29 mouse cellular contexts compared by ENCODE assay signal in genomic region chr9:27369108-27369507, GRCm38 (mm10). TPM values are rescaled to one million over a fixed set of nuclear protein-coding genes. Genes with fewer than 3 reads are reported as not detected.
A peak's percentile ranks its signal among the peaks of the same experiment; 100 is the strongest.
DNase-seq lines count a peak whose midpoint lies in the region; ATAC-seq lines count a peak whose summit lies in the region.
"Had no signal": no experiment of that assay in that cellular context is flagged by ENCODE, and none has a peak within 500 bp of the region (broad histone marks: within the 10 kb centered on the region; RNA-seq: fewer than 3 reads in every experiment).

No protein-coding gene starts in this region.

- H3K9me3 ChIP-seq in embryonic facial prominence, embryonic 14.5 days (ENCODE audit: control insufficient read depth, low read length): no peaks in the 10 kb centered on the region
- H3K9me3 ChIP-seq: embryonic facial prominence, embryonic 15.5 days; heart, embryonic 12.5 days; hindbrain, embryonic 12.5 days; liver, embryonic 13.5 days; stomach, embryonic 15.5 days had no signal

- WGBS in embryonic facial prominence, embryonic 14.5 days: 56% methylated on average over 2 of the region's 2 CpGs

- no peaks in the 10 kb centered on the region for H3K36me3 ChIP-seq in embryonic facial prominence, embryonic 14.5 days (ENCODE audit: control insufficient read depth, insufficient read depth, low read length)
- H3K36me3 ChIP-seq: embryonic facial prominence, embryonic 15.5 days; heart, embryonic 12.5 days; hindbrain, embryonic 12.5 days; liver, embryonic 13.5 days; stomach, embryonic 15.5 days had no signal

- ATAC-seq in embryonic facial prominence, embryonic 14.5 days (ENCODE audit: low read depth): peak; percentile 57; the same call in 1 of the 2 replicates
- ATAC-seq: forebrain, embryonic 14.5 days; inflammation-experienced regulatory T-cells, adult 6 months had no signal

- peak; percentile 2 to 6 for DNase-seq in kidney, adult 8-10 months
- DNase-seq in kidney, adult 18-20 months: no peak
- peak; percentile 38 for DNase-seq in embryonic facial prominence, embryonic 14.5 days (ENCODE audit: low spot score)
- peak; percentile 3 for DNase-seq in hindlimb bud, embryonic 11.5 days (ENCODE audit: extremely low spot score, low read depth, low spot score)
- DNase-seq in kidney, postnatal 25 days: peak; percentile 14 to 55
- no peak for DNase-seq in heart, adult 9 months (ENCODE audit: low spot score in 2 of 2)
- no peak for DNase-seq in heart, adult 8-10 months (ENCODE audit: low spot score)
- DNase-seq: adrenal gland, adult 2 months; B cell, adult 2 months; cerebellum, adult 11-12 months; cerebellum, postnatal 25 days; gastrocnemius, postnatal 10 days; heart, postnatal 10 days; layer of hippocampus, adult 9-11 months; liver, embryonic 13.5 days; lung, adult 2 months; midbrain, embryonic 14.5 days; thymus, postnatal 25 days had no signal

- no peak overlapping the region for H3K9ac ChIP-seq in embryonic facial prominence, embryonic 14.5 days (ENCODE audit: low read depth, low read length)
- H3K9ac ChIP-seq: embryonic facial prominence, embryonic 15.5 days; heart, embryonic 12.5 days; hindbrain, embryonic 12.5 days; liver, embryonic 13.5 days; stomach, embryonic 15.5 days had no signal

- no peak overlapping the region for H3K4me3 ChIP-seq in embryonic facial prominence, embryonic 14.5 days (ENCODE audit: low read depth, low read length)
- H3K4me3 ChIP-seq: embryonic facial prominence, embryonic 15.5 days; heart, embryonic 12.5 days; hindbrain, embryonic 12.5 days; liver, embryonic 13.5 days; stomach, embryonic 15.5 days had no signal

- no peak overlapping the region for H3K27ac ChIP-seq in embryonic facial prominence, embryonic 14.5 days (replicated peaks; ENCODE audit: low read depth, low read length)
- H3K27ac ChIP-seq: embryonic facial prominence, embryonic 15.5 days; hindbrain, embryonic 12.5 days; liver, embryonic 13.5 days; stomach, embryonic 15.5 days had no signal

- no peaks in the 10 kb centered on the region for H3K27me3 ChIP-seq in embryonic facial prominence, embryonic 14.5 days (replicated peaks; ENCODE audit: control insufficient read depth, insufficient read depth, low read length)
- H3K27me3 ChIP-seq: embryonic facial prominence, embryonic 15.5 days; heart, embryonic 12.5 days; hindbrain, embryonic 12.5 days; liver, embryonic 13.5 days; stomach, embryonic 15.5 days had no signal

- H3K4me2 ChIP-seq in embryonic facial prominence, embryonic 14.5 days (ENCODE audit: low read depth, low read length): no peak overlapping the region
- H3K4me2 ChIP-seq: embryonic facial prominence, embryonic 15.5 days; heart, embryonic 12.5 days; hindbrain, embryonic 12.5 days; liver, embryonic 13.5 days; stomach, embryonic 15.5 days had no signal

- no peaks in the 10 kb centered on the region for H3K4me1 ChIP-seq in embryonic facial prominence, embryonic 14.5 days (ENCODE audit: control insufficient read depth, insufficient read depth, low read length)
- H3K4me1 ChIP-seq: embryonic facial prominence, embryonic 15.5 days; heart, embryonic 12.5 days; hindbrain, embryonic 12.5 days; liver, embryonic 13.5 days; stomach, embryonic 15.5 days had no signal

RNA-seq across cellular contexts. Expression of gene Spata19, which starts 27.5 kb away (rescaled TPM):
- not detected in 2 replicates for polyA plus RNA-seq in embryonic facial prominence, embryonic 14.5 days (2014; fragmentation: Nextera tagmentation; extraction: Ambion mirVana)
- not detected for total RNA-seq in heart, adult 8-10 months (2022)
- total RNA-seq: adrenal gland, adult 2 months; gastrocnemius, postnatal 10 days; granulocyte monocyte progenitor cell, adult 5-6 weeks; heart, postnatal 10 days; left cerebral cortex, postnatal 36 days; megakaryocyte-erythroid progenitor cell, adult 5-6 weeks; MEL had no signal
- polyA plus RNA-seq: adrenal gland, adult 2 months; embryonic facial prominence, embryonic 15.5 days; heart, embryonic 12.5 days; hindbrain, embryonic 12.5 days; inflammation-experienced regulatory T-cells, adult 6 months; liver, embryonic 13.5 days; lung, adult 2 months; midbrain, embryonic 14.5 days; neural tube, embryonic 11.5 days; stomach, embryonic 15.5 days had no signal

Comparison
In these comparisons a context has a peak if more than half of its experiments do, and no peak if none do; other contexts are left out.
1. DNase-seq: peak in kidney, adult 8-10 months (2 of 2), embryonic facial prominence, embryonic 14.5 days (single experiment), hindlimb bud, embryonic 11.5 days (single experiment) and kidney, postnatal 25 days (2 of 2); none in kidney, adult 18-20 months (single experiment), heart, adult 9 months (0 of 2) and heart, adult 8-10 months (single experiment).